Mouse (Mus musculus): Measurements from ENCODE around the gene Ntmt1.
A peak's percentile ranks its signal among the peaks of the same experiment; 100 is the strongest.

Ntmt1 gene

DNA sequence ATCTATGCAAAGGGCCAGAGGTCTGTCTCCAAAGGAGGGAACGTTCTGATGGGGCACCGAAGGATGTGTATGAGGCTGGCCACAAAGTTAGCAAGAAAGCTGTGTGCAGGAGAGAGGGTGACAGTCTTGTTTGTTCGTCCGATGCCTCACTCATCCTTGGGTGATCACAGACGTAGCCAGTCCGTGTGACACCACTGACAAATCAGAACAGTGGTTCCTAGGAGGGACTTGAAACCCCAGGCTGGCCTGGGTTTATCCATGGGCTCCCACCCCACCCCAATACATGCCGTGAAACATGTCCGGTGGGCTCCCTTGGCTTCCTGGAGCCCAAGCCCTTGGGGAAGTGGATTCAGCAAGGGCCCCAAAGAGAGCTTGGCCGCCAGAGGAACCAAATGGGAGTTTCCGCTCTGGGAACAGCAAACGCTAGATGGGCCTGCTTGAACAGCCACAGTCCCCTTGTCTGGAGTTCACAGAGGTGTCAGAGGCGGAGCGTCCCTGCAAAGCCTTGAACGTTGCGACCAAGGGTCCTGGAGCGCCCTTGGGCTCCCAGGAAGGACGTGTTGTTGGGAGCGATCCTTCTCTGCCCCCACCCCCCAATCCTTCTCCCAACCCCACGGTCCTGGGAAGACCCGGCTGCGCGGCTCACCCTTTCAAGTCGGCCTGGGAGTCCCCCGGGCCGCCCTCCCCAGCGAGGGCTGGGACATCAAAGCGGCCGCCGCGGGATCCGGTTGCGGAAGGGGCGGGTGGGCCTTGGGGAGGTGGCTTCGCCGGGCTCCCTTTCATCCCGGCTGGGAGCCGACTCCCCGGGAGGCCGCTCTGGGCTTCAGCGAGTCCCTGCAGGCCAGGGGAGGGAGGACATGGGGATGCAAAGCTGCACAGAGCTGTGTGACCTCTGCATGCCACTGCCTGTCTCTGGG, 23.3 kb upstream of the Ntmt1 start:
- peak; percentile 67 for DNase-seq

DNA sequence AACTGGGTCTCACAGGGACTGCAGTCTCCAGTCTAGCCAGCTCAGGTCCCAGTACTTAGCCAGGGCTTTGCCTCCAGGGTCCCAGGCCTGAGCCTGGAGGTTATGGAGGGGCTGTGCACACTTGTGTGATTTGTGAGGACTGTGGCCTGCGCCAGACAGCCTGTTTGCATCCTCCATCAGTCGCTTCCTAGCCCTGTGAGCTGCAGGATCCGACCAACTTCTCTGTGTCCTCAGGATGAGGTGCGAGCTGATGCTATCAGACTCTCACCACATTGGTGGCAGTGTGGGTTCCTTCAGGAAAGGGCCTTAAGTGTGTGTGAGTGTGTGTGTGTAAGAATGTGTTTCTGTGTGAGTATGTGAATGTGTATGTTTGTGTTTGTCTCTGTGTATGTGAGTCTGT, 20.2 kb upstream of the Ntmt1 start:
- DNase-seq = no peak

DNA sequence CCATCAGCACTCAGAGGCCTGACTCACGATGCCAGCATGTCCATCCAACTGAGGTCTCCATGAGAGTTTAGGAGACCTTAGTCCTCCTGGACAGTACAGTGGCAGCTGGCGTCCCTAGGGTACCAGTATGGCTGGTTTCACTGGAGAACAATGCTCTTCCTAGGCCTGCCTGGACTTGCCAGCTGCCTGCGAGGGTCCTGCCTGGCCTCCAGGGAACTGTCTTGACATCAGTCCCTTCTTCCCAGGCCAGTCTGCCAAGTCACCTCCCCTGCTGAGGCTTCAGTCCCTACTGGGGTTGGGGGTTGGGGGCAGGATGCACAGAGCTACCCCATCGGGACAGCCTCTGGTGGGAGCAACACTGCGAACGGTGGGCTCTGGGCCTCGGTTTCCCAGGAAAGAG, 15.6 kb upstream of the Ntmt1 start:
- DNase-seq = no peak

DNA sequence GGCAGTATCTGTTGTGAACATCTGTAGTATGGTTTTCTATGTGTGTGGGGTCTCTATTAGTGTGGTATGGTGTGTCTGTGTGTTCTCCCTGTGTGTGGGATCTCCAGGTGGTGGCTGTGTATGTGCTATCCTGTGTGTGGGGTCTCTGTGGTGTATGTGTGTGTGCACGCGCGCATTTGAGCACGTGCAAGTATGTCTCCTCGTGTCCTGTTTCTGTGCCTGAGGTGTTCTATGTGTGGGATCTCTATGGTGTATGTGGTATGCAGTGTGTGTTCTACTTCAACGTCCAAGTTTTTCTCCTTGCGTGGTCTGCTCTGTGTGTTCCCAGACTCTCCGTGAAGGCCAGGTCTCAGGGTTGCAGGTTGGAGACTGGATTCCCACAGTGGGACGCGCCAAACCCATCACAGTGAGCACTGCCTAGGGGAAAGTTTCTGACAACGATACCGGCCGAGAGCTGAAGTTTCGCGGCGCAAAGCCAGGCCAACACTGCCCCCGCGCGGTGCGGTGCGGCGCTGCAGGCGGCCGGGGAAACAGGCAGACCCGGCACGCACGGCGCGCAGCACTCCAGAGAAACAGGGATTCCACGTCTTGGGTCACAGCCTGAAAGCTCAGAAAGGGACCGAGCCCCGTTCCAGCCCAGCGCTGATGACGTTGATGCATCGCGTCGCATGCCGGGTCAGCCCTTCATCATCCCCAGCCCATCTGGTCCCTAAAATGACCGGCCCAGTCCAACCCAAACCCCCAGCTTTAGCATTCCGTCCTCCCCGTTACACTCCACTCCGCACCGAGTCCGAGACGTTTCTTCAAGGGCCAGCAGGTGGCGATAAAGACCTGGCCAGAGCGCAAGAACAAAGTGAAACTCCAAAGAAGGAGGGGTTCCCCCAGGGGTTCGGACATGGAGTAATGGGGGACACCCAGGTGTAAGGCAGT, 13.2 kb upstream of the Ntmt1 start:
- DNase-seq = peak; percentile 96

DNA sequence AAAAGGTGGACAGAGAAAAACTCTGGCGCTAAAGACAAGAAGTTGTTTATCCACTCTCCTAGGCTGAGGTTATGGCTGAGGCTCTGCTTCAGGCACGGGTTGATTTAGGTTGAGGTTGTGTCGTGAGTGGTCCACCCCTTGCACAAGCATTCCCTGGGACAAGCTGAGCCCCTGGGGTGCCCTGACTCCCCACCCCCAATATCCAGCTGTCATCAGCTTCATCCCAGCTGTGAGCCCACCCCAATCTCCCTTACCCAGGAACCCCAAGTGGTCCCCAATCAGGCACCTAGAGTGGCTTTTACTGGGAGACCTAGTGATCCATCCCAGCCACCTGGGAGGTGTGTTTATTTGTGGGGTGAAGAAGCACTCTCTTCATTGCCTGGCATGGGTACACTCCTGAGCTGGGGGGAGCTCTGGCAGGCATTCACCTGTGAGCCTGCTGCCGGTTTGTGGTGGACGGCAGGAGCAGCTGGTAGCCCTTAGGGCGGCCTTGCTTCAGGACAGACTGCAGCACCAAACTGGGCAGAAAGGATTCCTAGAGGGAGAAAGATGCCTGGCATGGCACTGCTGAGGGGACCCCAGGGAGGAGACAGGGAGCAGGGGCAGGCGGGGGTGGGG, 12.2 kb upstream of the Ntmt1 start:
- DNase-seq = no peak

DNA sequence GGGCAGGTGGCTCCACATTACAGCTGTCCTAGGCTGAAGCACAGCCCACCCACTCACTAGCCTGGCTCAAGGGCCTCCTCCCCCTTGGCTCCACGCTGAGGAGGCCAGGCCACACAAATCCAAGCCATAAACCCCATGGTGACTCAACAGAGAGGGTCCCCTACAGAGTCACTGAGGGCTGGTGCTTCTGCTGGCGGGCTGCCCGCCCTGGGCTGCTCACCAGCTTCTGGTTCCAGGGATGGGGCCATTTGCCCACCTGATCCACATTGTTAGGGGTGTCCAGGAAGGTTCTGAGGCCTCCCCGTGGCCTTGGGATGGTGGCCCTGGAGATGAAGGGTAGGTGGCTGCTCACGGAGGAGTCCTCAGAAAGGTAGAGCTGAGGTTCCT, 11.7 kb upstream of the Ntmt1 start:
- DNase-seq = no peak

DNA sequence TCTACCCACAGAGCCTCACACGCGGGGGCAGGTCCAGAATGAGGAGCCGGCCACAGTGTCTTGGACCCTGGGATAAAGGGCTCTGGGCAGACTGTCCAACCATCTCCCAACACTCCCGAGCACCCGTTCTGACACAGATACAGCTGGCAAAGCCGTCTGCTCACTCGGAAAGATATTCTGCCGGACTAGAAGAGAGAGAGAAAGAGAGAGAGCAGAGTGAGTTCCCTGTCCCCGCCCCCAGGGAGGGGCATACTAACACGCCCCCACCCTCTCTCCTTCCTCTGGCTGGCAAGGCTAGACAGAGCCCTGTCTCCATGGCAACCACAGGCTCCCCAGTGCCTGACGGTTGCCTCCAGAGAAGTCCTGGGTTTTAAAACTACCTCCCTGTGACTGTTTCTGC, 11.2 kb upstream of the Ntmt1 start:
- DNase-seq = peak; percentile 88

DNA sequence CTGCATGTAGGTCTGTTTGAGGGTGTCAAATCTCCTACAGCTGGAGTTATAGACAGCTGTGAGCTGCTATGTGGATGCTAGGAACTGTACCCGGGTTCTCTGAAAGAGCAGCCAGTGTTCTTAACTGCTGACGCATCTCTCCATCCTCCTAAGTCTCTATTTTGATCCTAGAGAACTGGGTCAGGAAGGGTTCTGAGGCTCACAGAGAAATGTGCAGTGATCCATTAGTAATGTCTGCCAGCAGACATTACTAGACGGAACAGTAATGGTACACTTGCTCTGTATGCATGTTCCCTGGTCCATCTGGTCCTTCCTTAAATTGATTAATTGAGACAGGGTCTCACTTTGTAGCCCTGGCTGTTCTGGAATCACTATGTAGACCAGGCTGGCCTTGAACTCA, 8.2 kb upstream of the Ntmt1 start:
- DNase-seq = no peak

DNA sequence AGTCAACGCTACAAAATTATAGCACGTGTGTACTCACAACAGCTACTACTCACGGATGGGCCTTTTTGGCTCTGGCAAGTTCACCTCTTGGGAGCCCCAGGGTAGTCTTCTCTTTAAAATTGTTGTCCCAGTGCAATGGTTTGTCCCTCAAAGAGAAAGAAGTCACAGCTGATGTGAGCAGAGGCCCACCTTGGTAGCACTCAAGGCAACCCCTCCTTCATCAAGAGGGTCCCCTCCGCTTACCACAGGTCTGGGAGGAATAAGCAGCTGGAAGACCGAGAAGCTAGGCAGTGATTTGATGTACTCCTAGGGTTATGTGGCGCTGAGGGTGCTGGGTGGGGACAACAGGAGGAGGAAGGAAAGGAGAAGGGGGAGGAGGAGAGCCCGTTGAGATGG, 7.0 kb upstream of the Ntmt1 start:
- DNase-seq = no peak

DNA sequence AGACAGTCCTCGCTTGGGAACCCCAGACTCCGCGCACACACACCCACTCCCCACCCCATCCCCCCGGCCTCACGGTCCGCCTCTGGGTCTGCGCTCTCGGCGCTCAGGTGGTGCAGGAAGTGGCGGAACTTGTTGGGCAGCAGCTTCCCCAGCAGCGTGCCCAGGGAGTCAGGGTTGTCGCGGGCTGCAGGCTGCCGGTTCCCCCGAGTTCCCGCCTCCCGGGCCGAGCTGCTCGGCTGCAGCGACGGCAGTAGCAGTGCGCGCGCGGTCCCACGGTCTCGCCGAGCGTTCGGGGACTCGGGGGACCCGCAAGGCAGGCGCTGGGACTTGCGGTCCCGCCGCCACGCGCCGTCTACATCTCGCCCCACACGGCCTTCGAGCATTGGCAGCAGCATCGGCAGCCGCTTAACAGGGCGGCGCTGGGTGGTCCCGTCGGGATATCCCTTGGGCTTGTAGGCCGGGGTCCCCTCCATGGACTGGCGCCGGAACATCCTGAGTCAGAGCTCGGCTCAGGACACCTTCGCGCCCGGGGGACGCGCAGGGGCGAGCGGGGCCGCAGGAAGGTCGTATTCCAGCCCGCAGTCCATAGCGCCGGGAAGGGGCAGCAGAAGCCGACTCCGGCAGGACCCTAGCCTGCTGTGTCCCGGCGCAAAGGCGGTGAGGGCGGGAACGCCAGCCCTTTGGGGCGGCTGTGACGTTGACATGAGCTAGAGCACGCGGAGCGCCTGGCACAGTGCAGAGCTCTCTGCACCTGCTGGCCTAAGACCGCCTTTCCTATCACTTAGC, 6.4 kb upstream of the Ntmt1 start:
- peak; percentile 41 for DNase-seq

DNA sequence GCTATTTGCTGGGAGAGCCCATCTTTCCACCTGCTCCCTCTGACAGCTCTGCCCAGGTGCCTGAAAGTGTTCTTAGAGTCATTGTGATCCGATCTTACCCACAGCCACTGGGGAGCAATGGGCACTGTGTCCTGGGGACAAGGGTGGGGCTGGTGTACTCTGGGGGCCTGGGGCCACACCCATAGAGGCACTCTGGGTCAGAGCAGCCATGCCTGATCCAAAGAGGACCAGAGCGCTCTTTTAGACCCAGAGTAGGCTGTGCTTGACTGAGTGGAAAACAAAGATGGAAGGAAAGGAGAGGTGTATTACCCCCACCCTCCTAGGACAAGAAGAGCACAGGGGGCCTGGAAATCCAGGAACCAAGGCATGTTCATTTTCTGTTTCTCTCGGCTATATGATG, 4.0 kb upstream of the Ntmt1 start, which contains the start of gene 1700001O22Rik:
Gene 1700001O22Rik (minus strand): TSS at position 58 of the 400 bp plus-strand sequence.
- no peak for DNase-seq

DNA sequence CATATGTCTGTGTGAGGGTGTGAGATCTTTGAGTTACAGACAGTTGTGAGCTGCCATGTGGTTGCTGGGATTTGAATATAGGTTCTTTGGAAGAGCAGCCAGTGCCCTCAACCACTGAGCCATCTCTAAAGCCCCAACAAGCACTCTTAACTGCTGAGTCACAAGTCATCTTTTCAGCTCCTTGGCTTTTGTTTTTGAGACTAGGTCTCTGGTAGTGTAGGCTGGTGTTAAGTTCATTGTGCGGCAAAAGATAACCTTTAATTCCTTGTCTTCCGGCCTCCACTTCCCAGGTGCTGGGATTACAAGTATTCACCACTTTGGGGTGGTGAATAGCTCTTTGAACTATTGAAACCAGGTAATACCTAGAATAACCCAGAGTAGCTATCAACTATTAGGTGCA, 1.6 kb upstream of the Ntmt1 start:
- no peak for DNase-seq

DNA sequence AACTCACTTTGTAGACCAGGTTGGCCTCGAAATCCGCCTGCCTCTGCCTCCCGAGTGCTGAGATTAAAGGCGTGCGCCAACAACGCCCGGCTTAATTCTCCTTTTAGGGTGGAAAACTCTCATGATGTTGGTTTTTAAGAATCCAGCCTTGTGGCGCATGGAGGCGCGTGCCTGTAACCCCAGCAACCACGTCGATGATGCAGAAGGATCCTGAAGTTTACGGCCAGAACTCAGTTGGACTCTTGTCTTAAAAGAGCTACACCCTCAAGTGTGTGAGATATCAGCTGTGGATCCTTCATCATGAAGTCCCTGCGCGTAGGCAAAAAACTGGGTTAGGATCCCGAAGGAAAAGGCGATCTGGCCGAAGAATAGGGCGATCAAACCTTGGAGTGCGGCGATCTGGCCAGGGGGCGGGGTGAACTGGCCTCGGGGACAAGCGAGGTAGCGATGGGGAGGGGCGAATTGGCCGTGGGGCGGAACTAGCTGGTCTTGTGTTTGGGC, 429 bp upstream of the Ntmt1 start:
- DNase-seq = no peak

DNA sequence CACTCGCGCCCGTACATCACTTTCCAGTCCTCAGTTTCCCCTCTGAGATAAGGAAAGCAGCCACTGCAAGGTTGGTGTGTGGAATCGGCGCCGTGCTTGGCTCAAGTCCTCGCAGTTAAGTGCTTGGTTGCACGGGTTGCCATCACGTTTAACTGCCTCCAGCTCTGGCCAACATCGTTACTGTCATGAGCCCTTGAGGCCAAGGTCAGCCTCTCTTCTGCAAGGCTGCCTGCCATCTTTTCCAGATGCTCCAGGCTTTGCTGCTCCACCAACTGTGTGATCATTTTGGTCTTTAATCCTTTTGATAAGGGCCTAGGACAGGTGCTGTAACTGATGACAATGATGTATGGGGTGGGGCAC, 650 bp downstream of the Ntmt1 start:
- no peak for DNase-seq

DNA sequence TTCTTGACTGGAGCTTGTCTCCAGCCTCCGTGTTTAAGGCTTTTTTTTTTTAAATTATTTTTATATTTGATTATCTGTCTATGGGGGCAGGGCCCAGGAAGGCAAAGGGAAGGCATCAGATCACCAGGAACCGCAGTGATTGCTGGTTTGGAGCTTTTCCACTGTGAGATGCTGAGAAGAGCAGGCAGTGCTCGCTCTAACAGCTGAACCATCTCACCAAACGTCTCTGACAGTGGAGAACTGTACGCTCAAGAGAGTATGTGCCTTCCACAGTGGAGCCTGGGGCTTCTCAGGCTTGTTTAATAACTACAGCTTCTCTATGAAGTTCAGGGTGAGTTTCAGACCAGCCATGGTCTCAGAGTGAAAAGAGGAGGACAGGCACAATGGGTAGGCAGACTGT, 1.9 kb downstream of the Ntmt1 start:
- DNase-seq = peak; percentile 39

DNA sequence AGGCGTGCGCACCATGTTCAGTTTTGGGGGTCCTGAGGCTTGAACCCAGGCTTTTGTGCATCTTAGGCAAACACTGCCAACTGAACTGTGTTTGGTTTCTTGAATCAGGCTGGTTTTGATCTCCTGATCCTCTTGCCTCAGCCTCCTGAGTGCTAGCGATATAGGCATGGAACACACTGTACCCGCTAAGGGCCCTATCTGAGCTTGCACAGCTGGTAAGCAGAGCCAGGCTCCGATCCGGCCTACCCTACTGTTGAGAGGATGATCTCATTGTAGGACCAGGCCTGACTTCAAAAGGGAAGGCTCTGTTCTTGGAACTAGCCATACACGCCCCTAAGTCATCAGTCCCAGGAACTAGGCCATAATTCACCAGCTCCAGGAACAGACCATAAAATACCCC, 2.9 kb downstream of the Ntmt1 start:
- DNase-seq = no peak

DNA sequence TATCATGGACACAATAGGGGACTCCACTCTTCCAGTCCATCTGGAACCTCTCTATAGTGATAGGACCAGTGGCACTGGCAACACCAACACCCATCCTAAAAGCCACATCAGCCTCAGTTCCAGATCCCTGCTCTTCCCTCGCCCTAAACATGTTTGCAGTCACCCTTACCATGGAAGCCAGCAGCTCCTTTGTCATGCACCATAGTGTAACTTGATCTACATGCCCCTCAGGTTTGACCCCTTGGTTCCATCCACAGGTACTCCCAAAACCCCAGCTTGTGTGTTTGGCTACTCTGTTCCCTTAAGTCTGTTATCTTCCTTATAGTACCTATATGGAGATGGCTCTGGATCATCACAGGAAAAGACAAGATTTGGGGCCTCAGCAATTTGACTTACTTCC, 8.8 kb downstream of the Ntmt1 start:
- DNase-seq = no peak

DNA sequence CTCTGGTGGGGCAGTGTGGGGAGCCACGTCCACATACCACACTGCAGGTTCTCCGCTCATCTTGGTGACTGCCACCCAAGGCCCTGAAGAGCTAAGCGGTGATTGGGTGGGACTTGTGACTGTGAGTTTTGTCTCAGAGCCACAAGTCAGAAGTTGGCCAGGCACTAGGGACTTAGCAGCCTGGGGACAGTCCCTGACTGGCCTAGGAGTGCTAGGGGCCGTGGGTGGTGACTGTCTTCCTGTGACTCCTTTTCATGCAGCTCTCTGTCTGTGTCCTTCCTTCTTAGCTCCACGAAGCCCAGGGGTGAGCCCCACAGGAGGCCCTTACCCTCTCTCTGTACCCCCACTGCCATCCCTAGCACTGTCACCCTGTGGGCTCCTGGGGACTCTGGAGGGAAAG, 12.2 kb downstream of the Ntmt1 start:
- no peak for DNase-seq

DNA sequence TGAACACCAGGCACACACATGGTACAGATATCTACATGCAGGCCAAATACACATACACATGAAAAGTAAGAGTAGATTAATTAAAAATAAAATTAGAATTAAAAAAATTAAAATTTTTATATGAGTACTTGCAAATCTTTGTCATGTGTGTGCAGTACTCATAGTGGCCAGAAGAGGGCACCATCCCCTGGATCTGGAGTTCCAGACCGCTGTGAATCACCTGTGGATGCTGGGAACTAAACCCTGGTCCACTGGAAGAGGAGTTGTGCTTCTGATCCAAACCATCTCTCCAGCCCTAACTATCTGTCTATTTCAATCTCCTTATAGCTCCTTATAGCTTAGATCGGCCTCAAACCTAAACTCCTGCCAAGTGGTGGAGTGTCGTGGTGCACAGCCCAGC, 13.4 kb downstream of the Ntmt1 start:
- DNase-seq = no peak

DNA sequence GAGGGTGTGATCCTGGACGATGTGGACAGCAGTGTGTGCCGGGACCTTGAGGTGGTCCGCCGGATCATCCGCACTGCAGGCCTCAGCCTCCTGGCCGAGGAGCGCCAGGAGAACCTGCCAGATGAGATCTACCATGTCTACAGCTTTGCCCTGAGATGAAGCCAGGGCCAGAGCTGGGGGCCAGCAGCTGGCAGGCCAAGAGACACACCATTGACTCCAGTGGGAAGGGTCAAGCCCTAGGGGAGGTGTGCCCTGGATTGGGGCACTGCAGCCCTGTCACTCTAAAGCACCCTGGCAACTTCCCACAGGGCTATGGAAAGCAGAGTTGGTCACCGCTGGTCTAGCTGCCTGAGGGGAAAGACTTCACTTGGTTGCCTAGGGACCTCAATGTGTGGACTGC, 14.8 kb downstream of the Ntmt1 start:
- DNase-seq = no peak

DNA sequence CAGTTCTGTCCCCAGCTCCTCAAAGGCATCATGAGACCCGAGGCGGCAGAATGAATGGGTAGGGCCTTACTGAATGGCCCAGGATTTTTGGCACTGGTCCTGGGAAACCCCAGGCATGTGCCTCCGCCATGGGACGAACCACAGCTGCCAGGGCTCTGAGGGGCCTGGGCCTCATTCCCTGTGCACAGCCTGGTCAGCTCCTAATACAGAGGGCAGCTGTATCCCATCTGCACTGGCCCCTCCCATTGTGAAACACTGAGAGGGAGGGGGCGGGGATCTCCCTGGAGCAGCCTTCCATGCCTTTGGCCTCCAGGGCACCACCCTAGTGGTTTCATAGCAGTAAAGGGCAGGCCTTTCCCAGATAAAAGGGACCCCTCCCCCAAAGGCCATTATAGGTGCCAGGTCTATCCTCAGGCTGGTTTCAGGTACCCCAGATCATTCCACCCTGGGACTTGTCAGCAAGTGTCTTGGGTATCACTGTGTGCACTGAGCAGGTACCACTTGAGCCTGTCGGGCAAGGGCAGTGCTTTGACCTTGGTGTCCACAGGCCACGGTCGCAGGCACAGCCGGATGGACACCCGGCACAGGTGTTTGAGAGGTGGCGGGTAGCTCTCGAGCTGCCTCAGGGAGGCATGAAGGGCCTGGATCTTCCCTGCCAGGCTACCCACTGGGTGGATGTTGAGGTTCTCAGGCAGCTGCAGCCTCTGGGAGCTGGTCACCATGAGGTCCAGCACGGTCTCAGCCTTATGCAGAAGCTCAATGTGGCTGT, 15.9 kb downstream of the Ntmt1 start:
- DNase-seq = peak; percentile 78

Measured in lung, postnatal 36 days (tissue).